Mouse (Mus musculus) kidney, postnatal 4 days (tissue): ENCODE results near the gene Olfr1079.
"Not testable (repeated sequence)": the region's sequence is repeated elsewhere in the genome, so short reads cannot be mapped to it uniquely, and the experiment has no call there.

Experiments used
- DNase-seq, 2 experiments: peaks; one replicate each; pipeline ENCODE4 v3.0.0; 2021; ENCODE audit warnings: mixed read lengths in 2 of 2

The Olfr1079 gene

DNA sequence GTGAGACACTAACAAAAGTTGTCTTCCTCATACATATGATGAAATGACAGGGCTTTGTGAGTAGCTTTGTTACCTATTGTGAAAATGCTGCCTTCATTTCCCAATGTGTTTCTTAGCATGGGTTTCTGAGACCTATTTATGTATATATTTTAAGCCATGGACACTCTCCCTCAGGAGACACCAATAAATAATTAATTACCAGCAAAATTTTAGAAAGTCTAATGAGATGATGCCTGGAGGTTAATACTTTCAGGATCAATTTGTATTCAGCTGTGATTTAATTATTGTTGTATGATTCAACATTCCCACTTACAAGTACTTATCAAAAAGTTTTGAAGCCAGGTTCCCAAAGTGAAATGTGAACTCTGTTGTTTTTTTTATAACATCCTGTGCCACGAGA, at the start of gene Olfr1079:
Gene Olfr1079 (minus strand): TSS at position 101 of the 400 bp plus-strand sequence.
- no peak for DNase-seq

DNA sequence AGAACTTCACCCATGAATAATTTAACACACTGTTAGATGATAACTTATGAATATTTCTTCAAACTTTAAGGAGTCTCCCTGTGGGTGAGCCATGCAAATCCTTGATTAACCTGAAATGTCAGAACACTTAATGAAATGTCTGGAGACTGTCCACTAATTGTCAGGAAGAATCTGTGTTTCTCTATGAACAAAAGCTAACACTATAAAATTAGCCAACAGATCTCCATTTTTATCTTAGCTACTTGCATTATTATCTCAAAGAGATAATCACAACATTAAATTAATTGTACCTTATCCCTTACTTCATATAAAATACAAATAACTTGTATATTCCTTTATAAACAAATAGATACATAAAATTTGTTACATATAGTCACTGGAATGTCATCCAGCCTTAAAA, 15.9 kb upstream of the Olfr1079 start, which contains the start of gene Olfr1080:
Gene Olfr1080 (minus strand): TSS at position 101 of the 400 bp plus-strand sequence.
- not testable (repeated sequence) for DNase-seq

DNA sequence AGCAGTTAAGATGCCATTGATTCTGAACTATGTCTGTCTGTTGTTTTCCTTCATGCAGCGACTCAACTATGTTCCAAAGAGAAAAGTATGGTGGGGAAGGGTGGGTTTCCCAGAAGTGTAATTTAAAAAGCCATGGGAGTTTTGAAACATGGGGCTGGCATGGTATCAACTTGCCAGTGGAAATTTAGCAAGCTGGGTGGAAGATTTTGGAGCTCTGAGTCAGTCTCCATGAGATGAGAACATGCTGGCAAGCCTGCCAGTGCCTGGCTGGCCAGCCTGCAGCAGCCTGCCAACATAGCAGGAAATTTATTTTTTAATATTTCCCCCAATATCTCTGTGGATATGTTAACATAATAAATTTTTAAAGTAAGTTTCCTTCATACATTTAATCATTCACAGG, 11.3 kb downstream of the Olfr1079 start:
- no peak for DNase-seq

DNA sequence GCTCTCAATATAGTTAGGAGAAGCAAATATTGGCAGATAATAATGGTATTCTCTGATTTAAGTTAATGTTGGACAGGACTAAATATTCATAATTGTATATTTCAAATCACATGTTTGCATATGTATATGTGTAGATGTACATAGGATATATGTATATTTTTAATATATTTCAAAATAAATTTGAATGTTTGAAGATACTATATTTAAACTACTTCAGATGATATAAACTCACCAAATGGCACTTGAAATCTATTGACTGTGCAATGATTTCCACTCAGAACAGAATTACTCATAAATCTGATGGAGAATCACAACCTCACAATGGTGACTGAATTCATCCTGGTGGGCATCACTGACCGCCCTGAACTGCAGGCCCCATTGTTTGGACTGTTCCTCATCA, 34.1 kb downstream of the Olfr1079 start, which contains the start of gene Olfr1076:
Gene Olfr1076 (plus strand): TSS at position 301 of the 400 bp plus-strand sequence.
- no peak for DNase-seq

DNA sequence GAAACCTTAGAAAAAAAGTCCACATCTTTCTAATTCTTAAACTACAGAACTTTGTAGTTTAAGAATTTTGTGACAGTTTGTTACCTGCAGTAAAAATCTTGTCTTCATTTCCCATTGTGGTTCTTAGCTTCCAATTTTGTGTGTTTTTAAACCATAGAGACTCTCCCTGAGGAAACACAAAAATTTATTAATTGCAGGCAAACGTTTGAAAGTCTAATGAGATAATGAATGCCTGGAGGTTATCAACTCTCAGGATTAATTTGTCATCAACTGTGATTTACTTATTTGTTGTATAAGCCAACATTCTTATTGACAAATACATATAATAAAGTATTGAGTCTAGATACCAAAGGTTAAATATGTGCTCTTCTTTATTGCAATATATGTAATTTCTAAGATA, 55.0 kb downstream of the Olfr1079 start, which contains the start of gene Olfr228:
Gene Olfr228 (minus strand): TSS at position 101 of the 400 bp plus-strand sequence.
- DNase-seq = no peak
